Mouse (Mus musculus) CD4-positive helper T cell, adult 2 months (primary cell): ENCODE measurements around the gene Trim27.

ENCODE experiments used
- DNase-seq: peaks from one replicate; pipeline ENCODE4 v3.0.0-alpha.2; 2012; ENCODE audit warnings: low read depth, missing footprints, low spot score

Gene Trim27

DNA sequence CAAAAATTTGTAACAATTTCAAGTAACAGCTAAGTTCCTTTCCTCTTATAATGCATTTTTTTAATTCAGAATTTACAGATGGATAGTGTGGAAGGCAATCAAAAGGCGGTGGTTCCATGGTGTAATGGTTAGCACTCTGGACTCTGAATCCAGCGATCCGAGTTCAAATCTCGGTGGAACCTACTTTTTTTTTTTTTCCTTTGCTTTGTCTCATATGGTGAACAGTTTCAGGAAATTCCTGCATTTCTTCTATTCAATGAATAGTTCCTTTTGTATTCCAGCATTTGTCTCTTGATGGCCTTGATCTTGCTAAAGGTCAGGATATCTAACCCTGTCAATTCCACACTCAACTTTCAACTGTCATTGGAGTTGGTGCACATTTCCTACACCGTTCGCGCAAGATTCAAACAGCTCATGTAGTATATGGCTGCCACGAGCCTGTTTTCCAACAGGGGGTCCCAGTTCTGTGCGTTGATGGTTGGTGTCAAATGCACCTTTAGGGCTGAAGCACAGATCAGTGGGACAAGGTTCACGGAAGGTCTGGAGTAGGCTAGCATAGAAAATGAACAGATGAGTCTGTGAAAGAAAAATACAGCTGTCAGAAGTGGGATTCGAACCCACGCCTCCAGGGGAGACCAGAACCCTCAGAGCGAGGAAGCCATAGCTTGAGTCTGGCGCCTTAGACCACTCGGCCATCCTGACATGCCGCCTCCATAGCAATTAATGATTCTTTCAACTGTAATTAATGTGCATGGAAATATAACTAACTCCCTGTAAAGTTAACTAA lies 6.8 kb upstream of the Trim27 start:
- peak; percentile 78 for DNase-seq

DNA sequence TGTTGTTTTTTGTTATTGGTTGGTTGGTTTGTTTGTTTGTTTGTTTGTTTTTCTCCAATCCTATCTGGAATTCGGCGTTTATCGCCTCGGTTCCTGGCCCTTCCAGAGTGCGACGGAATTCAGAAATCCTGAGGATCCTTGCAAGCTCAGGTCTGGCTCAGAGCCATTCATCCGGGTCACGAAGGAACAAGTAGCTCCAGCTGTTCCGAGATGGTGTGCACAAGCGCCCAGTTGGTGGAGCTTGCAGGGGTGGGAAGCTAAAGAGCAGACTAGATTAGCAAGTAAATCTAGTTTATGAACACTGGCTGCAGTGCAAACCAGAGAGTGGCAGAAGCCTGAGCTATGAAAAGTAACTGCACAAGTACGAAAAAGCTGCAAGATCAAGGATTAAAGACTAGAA lies 6.2 kb upstream of the Trim27 start:
- peak; percentile 24 for DNase-seq

DNA sequence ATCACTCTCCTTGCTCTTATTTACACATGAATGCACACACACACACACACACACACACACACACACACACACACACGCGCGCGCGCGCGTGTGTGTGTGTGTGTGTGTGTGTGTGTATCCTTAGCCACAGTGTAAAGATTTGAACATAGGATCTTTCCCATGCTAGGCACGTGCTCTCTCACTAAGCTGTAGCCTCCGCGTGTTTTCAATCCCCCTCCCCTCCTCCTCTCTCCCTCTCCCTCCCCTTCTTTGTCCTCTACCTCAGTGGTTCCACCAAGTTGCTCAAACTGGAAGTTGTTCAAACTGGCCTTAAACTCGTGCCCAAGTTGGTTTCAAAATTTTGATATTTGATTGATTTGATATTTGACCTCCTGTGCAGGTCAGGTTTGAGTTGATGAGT lies 2.5 kb upstream of the Trim27 start:
- no peak for DNase-seq

DNA sequence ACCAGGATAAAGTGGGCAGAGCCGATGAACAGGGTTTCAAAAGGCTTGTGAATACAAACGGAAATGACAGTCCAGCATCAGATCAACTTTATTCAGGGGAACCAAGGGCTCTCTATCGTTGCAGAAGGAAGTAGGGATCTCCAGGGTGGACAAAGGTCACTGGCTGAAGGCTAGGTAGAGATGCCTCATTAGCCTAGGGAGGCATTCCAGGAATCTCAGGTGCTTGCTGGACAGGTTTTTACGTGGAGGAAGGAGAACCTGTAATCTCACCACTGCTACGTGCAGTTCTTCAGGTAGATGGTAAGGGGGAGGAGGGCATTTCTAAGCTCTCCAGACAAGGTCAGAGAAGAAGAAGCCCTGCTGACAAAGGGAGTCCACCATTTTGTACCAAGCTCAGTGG lies 1.6 kb upstream of the Trim27 start:
- no peak for DNase-seq

DNA sequence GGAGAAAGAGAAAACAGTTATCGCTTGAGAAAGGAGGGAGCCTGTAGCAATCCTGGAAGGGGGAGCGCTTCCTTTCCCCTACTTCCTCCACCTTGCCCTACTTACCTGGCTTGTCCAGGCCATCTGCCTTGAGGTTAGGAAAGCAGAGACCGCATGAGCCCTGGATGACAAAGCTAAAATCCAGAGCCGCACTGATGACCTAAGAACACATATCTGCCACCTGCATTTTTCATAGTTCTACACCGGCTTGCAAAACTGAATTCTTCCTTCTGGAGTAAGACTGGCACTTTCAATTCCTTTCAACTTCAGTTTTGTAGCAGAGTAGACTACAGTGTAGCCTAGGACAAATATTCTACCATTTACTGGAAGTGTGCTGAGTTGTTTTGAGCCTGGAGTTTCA lies 881 bp upstream of the Trim27 start:
- DNase-seq = no peak

DNA sequence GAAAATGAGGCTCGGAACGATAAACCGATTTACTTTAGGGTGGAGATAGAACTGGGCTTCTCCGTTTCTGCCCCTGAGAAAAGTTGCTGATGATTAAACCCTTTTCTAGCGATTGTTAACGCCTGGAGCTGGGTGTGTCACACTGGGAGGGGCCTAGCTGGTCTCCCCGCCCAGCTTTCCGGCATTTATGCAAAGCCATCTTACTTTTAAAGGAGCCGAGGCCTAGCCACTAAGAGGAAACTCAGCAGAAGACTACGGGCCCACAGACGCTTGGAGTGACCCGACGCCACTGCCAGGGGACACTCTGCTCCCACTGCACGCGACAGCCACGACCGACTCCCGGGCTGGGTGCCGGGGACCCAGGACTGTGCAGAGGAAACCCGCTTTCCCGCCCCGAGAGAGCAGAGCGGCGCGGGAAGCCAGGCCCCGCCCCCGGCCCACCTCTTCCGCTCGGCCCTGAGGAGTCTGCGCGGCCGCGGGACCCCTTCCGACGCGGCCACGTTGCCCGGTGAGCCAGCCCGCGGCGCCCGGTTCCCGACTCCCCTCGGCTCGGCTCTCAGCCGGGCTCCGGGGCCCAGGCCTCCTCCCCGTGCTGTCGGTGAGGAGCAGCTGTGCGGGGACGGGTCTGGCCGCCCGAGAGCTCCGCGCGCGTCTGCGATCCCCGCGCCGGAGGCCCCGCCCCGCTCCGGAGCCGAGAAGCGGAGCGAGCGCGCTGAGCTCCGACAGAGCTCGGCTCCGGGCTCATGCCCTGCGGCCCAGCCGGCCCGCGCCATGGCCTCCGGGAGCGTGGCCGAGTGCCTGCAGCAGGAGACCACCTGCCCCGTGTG lies 692 bp downstream of the Trim27 start:
- DNase-seq = peak; percentile 93

DNA sequence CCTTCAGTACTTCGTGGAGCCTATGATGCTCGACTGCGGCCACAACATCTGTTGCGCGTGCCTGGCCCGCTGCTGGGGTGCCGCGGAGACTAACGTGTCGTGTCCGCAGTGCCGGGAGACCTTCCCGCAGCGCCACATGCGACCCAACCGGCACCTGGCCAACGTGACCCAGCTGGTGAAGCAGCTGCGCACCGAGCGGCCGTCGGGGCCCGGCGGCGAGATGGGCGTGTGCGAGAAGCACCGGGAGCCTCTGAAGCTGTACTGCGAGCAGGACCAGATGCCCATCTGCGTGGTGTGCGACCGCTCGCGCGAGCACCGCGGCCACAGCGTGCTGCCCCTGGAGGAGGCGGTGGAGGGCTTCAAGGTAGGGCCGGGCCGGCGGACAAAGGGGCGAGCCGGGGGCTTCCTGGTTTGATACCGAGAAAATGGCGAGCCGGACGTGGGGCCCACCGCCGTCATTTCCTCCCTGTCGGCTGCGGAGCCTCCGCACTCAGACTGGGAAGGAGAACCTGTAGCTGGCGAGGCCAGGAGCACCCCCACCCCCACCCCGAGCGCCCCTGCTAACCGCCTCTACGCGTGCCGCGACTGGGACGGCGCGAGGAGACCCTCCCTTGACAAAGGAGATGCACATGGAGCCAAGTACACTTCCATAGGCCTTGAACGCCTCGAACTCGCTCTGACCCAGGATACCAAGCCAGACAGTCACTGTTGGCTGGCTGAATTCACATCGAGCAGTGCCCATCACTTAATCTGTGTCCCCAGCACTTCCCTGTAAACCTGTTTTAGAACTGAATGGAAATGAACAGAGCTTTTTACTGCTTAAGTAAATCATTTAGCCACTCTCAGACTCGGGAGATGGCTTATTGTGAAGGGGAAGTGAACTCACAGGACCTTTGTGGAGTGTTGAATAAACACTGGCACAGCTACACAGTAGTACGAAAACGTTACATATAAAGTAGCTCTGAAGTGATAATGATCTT lies 1.6 kb downstream of the Trim27 start:
- peak; percentile 84 for DNase-seq

DNA sequence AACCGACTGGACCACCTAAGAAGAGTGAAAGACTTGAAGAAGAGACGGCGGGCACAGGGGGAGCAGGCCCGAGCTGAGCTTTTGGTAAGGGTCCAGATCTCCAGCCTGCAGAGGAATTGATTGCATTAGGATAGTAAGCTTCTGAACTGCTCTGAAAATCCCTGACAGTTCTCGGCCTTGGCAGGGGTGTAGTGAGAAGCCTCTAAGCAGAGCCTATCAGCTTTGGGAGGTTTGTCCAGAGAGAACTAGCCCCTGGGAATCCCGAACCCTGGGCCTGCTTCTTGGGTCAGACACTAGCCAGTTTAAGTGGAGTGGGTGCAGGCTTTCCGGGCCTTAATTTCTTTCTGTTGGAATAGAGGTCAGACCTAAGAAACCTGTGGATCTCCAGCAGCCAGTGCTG lies 2.8 kb downstream of the Trim27 start:
- DNase-seq = no peak

DNA sequence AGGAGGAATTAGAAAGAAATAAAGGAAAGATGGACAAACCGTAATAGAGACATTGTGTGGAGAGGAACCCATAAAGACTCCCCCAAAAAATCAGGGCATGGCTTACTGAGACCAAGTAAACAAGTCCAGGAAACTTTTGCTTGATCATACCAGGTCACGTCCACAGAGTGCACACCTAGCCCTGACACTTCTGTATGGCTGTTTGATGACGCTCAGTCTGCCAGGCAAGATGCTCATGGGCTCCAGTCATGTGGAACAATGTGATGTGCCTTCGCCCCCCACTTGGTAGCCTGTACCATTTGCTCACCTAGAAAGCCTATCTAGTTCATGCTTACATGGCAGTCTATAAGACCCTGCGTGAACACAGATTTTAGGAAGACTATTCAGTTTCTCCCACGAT lies 3.8 kb downstream of the Trim27 start:
- DNase-seq = no peak

DNA sequence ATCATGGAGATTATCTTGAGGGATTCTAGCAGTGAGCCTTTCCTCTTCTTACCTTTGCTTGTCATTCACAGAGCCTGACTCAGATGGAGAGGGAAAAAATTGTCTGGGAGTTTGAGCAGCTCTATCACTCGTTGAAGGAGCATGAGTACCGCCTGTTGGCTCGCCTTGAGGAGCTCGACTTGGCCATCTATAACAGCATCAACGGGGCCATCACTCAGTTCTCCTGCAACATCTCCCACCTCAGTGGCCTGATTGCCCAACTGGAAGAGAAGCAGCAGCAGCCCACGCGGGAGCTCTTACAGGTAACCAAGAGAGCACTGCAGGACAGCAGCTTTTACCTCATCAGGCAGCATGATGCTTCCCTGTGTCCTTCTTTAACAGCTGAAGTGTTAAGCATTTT lies 4.4 kb downstream of the Trim27 start:
- no peak for DNase-seq

DNA sequence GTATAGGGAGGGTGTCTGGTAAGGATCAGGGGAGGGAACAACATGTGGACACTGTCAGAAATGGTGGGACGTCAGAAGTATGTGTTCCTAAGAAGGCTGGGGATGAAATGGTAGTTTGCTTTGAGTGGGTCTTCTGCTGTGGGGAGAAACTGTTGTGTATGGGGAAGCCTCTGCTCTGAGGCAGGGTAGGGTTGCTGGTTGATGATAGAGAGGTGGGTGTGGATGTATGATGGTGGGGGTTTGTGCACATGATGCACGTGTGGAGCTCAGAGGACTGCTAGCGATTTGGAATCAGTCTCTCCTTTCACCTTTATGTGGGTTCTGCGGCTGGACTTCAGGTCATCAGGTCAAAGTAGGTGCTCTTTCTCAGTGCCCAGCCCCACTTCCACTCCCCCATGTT lies 6.3 kb downstream of the Trim27 start:
- DNase-seq = no peak

DNA sequence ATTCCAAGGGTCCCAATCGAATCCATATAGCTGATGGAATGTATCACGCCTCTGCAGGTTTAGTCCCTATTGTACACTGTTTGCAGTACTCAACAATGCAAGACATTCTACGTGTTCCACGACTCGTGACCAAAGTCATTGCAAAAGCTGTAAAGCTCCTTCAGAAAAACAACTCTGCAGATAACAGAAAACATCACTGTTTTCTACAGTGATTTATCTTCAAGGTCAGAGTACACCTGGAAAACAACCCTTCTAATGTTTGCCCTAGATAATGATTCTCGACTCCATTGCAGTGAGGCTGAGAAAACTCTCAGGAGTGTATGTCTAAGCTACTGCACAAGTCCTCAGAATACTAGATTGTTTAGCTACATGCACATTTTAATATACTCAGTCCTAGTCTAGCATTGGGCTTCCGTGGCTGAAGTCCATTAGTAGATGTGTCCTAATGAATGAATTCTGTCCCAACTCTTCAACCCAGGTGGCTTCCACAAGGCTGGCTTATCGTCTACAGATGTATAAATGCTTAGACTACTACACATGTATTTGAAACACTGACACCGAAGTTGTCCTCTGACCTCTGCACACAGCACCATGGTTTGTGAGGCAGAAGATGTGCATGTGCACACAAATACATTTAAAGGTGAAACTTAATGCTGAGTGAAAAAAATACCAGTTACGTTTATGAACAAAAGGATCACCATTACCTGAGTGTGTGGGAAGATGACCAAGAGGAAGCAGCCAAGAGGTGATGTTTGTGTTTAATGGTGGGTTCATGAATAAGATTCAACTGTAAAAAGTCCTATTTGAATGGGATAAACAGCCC lies 16.4 kb downstream of the Trim27 start:
- no peak for DNase-seq

DNA sequence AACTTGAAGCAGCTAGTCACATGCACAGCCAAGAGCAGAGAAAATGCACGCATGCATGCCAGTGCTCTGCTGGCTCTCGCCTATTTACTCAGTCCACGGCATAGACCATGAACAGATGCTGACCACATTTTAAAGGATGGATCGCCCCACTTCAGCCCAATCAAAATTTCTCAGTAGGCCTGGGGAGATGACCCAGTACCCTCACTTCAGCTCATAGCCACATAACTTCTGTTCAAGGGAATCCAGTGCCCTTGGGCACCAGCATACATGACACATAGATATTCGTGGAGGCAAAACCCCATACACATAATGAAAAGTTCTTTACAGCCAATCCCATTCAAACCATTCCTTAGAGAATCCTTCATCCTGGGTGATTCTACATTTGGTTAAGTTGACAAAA lies 18.5 kb downstream of the Trim27 start:
- no peak for DNase-seq

DNA sequence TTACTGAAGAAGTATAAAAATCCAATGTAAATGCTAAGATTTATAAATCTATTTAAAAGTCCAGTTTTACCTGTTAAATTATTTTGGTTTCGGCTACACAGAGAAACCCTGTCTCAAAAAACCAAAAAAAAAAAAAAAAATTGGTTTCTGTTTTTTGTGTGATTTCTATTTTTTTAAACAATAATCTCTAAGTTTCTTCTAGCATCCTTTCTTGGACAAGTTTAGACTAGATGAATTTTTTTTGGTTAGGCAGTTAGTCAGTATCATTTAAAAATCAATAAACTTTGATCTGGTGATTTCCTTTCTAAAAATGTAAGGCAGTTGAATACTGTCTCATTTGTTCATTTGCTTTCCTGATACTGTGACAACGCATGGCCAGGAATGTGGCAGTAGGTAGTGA lies 19.1 kb downstream of the Trim27 start:
- no peak for DNase-seq

DNA sequence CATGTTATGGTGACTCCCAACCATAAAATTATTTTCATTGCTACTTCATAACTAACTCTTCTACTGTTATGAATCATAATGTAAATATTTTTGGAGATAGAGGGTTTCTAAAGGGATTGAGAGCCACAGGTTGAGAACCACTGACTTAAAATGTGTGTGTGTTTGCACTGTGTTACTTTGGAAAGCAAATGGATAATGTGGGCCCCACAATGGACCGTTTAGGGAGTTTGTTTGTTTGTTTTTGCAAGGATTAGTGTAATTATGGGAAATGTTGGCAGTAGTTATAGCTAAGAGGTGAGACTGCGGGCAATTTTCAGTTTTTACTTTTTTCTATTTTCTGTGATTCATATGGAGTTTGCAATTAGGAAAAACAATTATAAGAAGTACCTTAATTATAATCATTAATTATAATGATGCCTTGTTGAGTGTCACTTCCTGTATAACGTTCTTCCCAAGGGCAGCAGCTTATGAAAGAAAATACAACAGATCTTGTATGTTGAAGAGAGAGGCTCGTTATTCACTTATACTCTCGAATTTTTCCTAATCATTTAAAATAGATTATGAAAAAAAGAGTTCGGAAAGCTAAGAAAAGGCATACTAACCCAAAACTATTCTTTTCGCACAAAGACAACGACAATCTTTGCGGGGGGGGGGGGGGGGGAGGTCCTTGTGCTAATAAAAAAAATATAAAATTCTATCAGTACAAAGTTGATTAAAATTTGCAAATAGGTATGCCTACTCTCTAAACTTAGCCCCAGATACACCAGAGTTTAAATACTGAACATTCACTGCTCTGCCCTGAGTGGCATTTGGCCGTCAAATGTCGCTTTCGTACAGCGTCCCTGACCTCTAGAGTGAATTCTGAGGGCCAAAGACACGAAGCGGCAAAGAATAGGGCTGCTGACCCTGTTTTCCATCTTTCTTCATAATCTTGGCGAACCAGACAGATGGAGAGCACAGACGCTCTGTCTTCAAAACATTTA lies 20.1 kb downstream of the Trim27 start:
- no peak for DNase-seq

DNA sequence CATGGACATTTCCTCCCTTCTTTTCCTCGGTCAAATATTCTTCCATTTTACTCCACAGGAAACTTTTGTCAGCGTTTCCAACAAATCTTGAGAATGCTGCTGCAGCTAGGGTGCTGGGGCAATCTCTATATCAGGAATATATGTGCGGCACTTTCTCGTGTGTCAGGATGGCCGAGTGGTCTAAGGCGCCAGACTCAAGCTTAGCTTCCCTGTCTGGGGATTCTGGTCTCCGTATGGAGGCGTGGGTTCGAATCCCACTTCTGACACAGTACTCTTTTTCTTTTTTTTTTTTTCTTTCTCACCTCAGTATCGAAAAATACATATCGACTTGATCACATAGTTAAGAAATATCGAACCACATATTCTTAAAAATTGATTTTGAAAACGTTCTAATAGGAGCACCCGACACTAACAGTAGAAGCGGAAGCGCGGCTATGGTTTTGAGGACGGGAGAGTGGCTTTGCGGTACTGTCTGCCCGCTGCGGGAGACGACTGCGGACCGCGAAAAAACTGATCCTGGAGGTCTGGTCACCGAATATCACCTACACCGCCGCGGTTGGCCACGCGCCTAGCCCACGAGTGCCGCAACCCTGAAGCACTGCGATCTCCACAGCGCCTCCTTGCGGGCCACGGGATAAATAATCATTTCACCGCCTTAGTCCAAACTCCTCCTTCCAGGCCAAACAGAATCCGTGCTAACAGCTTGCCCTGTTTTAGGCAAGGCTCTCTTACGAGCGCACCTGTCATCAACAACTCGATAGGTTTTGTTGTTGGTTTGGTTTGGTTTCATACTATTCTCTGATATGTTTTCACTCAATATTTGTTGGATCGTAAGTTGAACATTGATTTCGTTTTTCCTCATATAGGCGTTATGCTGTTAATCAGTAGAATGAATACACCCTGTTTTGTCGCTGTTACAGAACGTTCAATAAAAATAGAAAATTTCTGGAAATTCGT lies 21.1 kb downstream of the Trim27 start:
- peak; percentile 90 for DNase-seq

DNA sequence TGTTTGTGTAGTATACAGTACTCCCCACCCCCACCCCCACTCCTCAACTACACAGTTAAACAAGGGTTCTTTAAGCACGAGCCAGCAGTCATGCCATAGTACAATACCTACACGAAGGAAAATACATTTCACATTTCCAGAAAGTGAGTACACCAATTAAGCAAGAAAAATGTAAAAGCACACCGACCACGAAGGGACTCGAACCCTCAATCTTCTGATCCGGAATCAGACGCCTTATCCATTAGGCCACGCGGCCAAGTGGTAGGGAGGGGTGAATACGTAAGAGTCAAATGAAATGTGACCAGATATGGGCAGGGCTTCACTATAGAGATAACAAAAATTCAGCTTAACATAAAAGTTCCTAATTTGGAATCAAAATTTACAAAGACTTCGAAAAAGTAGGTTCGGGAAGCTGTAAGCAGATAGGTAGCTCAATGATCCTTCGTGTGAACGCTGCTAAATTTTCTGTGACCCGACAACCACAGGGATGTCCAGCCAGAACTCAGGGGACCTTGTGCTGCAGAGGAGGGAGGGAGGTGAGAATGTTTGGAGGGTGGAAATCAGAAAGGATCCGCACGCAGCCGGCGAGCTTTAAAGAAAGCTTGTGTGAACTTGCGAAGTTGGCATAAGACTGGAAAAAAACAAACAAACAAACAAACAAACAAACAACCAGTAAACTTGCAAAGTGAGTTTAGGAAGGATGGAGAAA lies 36.2 kb downstream of the Trim27 start:
- DNase-seq = peak; percentile 31

DNA sequence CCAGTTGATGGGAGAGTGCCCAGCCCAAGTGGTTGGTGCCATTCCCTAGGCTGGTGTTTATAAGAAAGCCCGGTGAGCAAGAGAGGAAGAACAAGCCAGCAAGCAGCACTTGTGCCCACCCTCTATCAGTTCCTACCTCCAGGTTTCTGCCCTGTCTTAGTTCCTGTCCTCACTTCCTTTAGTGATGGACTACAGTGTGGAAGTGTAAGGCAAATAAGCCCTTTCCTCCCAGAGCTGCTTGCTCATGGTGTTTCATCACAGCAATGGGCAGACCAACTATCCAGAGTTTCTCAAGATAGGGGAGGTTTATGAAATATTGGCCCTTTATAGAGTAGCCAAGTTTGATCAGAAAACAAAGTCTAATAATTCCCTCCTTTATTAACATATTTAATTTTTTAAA lies 37.5 kb downstream of the Trim27 start:
- no peak for DNase-seq
